Mouse (Mus musculus): Measurements from ENCODE around the gene Spats2l.

The Spats2l gene

DNA sequence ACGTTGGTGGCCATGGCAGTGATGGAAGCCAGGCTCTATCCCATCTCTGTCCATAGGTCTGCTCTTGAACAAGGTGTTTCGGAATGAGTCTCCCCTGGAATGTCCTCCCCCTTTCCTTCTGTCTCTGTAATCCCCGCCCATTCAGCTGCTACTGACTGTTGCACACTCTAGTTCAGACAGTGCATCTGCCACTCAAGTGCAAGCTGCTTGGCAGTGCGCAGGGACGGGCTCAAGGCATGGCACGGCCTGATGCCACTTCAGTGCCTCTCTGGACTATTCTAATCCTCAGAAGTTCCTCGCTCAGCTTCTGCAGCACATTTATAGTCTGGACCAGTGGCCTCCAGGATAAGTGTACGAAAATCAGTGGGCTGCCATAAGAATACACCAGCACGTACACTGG, 52.3 kb downstream of the Spats2l start:
- DNase-seq, result peak; percentile 64 to 69

DNA sequence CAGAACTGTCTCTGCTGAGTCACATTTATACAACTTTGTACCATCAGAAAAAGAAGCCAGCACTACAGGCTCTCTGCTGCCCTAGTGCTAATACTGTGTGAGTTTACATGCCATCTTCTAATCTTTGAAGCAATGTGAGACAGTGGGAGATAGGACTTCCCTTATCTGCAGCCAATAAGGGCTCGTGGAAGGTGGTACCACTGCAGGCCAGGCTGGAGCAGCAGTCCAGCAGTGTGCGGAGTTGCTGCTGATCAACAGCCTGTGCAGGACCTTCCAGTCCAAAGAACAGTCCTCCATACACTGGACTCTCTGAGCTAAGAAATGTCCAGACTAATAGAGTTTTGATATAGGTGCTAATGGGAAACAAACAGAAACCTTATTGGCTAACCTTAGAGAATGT, 59.2 kb downstream of the Spats2l start:
- DNase-seq, result no peak

DNA sequence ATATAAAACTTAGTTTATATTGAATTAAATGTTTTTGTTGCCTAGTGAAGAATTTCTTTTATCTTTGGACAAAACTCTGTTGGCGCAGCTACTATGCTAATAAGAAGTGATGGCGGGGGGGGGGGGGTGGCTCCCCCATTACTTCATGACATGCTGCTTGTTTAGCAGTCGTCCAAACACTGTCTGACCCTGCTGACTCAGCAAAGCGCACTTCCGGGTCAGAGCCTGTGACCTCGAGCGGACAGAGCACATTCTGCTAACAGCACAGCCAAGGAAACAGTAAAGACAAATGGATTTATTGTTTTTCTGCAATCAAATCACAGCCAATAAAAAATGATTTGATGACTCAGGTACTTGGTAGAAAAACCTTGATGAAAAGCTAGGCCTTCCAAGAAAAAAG, 61.2 kb downstream of the Spats2l start:
- DNase-seq, result no peak

DNA sequence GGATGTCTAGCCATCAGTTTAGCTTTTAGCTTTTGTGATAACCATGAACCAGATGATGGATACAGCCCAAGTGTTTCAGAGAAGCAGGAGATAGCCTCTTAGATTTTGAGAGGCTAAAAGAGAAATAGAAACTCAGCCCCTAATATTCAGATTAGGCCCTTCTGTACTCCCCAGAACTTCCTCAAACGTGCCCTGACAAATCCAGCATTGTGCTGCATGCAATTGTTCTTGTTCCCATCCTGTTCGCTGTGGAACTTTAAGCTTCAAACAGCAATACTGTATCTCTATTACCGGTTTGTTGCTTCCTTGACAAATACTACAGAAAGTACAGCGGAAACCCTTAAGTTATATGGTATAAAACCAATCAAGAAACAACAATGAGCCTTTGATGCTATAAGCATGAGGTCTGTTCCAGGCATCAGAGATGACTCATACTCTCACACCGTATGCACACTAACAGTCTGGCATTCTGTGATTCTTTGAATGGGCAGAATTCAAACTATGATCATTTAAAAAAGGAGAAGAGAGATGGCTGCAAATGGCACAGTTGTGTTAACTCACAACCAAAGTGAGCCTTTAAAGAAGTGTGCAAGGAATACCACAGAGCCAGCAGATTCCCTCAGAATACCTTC, 62.8 kb downstream of the Spats2l start:
- no peak for DNase-seq

DNA sequence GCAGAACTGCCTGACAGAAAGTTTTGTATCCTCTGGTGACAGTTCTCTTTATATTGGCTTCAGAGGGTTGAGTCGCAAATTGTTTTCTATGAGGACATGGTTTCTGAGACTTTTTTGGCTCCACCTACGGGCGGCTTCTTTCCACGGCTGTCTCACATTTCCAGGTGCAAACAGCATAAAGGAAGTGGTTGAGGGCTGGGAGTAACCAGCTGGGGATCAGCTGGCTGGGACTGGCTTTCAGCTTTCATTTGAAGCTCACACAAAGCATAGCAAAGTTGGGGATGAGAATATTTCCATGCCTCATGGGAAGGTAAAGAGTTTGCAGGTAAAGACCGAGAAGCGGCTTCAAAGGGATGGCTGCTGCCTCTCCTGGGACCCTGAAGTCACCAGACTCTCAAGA, 65.9 kb downstream of the Spats2l start:
- DNase-seq, result no peak

DNA sequence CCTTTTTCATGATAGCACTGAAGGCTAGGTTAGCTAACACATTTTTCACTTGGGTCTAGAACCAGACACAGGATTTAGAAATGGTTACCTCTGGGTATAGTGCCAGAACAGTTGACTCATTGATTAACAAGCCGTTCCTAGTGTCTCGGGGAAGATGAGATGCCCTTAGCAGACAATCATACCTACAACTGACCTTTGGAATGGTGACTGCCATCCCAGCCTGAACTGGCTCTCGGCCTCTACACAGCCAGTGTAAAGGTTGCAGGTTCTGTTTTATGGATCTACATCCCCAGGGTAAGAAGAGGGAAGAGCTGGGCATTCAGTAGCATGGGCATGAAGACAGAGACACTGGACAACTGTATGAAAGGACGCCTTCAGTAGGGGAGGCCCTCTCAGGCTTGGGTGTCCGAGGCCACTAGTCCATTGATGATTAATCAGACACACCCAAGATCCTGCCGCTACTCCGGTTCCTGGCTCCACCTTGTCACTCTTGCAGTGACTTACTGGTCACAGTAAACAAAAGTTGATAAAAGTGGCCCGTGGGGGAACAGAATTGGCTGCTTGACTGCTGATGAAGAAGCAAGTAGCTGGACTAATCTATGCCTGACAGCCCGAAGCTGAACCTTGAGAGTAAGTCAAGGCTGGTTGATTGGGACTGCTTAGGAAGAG, 71.2 kb downstream of the Spats2l start:
- no peak for DNase-seq

DNA sequence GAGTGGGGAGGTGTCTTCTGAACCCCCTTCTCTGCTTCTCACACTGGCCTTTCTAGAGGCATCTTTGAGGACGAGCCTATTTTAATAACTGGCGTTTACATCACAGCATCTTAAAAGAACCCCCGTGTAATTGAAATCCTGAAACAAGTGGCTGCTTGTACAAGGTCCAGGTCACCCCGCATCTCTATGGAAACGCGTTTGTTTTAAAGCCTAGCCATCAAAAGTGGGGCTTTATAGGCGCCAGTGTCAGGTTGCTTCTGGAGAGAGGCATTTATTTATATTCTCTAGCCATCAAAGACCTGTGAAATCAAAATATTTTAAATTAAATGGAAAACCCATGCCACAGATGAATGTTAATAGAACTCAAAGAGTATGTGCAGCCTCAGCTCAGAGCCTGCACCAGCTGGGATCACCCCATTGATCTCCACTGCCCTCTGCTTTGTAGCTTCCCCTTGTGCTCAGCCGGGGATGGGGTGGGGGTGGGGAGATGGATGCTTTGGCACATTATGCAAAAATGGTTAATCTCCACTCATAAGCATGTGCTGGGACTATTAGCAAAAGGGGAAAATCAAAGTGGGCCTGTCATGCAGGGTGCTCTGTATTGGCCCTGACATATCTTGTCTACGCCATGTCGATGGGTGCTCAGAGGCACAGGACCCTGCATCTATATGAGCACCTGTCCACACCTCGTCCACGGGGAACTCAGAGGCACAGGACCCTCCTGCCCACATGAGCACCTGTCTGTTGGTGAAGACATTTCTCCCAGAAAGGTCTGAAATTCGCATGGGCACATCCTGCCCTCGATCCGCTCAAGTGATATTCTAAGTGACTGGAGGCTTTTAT, 73.1 kb downstream of the Spats2l start:
- no peak for DNase-seq

DNA sequence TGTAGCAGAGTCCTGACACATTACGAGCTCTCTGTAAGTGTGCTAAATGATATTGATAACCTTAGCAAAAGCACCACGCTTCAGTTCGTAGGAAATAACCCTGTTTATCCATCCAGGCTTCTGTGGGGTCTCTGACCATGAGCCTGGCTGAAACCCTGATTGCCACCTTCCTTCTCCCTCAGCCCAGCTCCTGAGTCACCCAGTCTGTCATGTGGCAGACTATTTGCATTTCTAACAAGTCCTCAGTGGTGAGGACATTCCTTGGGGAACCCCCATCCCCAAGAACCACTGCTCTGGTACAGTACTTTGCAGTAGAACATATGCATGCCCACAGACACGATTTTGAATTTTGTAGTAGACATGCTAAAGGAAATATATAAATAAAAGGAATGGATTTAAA, 75.1 kb downstream of the Spats2l start:
- no peak for DNase-seq

DNA sequence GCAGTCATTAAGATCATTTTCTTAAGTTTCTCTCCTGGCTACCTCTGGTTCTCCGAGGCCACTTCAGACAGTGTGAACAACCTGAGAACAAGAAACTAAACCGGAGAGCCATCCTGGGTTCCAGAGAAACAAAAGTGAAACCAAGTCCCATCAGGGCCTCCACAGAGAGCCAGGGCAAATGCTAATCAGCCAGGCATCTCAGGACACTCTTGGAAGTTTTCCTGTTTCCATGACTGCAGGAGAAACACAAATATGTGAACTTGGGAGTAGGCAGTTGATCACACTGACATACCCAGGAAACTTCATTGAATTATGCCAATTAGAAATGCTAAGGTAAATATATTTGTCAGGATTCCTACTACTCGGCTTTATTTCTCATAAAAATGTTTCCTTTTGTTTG, 76.0 kb downstream of the Spats2l start:
- peak; percentile 25 to 26 for DNase-seq

DNA sequence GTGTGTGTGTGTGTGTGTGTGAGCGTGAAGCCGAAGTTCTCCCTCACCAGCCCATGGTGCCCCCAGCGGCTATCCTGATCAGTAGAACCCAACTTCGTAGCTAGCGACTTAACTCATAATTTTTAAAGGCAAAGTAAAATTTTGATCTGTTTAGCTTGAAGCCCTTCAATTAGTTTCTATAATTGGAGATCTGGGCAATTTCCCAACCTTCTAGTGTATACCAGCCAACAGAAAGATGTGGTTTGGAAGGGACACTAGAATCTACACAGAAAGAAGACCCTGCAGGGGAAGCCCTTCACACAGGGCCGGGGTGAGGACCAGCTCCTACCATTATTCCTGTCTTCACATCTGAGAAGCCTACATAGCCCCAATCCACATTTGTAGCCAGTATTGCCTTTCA, 77.9 kb downstream of the Spats2l start:
- no peak for DNase-seq

DNA sequence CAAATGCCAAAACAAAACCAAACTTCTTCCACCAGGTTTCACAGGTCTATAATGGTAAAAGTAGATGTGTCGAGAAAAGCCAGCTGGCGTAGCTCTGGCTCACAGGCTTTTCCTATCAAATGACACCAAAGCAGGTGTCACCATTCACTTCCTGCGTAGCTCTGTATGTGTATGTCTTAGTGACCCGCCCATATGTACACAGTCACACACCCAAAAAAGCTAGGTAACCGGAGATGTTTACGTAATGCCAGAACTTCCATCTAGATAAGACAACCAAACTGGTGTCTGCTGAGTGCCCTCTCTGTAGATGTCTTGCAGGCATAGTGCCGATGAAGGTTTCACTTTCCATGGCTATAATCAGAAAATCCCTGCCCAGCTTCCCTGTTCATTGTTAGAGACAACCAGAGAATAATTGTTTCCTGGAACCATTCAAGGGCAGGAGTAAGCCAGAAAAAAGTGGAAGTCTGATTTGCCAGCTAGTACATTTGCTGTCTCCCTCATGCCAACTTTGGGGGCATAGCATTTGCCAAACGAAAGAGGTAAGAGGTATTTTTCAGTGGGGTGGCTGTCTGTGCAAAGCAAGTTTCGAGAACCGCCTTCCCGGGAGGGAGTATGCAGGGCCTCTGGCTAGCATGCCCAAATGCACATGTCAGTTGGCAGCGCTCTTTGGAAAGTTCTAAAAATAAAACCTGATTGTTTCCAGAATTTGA, 78.8 kb downstream of the Spats2l start:
- DNase-seq, result peak; percentile 32 to 53

DNA sequence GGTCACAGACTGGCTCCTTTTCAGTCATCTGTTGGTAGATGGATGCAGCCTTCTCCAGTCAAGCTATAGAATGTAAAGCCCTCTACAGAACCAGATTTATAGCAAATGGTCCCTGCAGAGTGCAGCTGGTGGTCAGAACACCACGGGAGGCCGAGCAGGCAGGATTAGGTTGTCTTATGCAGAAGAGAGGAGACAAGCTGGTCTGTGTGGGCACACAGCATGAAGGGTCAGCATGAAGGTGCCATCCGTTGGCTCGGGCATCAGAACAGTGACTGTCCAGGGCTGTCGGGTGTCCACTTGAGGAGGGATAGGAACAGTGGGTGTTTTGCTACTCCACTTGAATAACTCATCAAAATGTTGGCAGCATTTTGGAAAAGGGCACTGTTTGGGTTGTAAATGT, 83.8 kb downstream of the Spats2l start:
- peak in 1 of 2 experiments; percentile 55 for DNase-seq

DNA sequence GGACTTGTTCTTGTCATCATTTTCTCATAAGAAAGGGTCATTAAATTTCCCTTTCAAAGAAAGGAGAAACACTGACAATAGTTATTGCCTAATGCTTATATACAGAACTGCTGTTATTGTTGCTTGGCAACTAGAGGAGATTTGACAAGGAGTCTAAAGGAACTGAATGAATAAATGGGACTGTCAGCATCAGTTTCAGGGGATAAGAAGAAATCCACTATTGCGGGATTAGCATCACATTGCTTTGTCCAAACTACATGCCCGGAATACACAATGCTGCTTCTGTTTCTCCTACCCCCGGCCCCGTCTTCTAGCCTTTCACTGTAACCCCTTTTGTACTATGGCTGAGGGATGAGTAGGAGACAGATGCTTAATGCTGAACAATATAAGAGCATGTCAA, 88.1 kb downstream of the Spats2l start:
- DNase-seq, result no peak

DNA sequence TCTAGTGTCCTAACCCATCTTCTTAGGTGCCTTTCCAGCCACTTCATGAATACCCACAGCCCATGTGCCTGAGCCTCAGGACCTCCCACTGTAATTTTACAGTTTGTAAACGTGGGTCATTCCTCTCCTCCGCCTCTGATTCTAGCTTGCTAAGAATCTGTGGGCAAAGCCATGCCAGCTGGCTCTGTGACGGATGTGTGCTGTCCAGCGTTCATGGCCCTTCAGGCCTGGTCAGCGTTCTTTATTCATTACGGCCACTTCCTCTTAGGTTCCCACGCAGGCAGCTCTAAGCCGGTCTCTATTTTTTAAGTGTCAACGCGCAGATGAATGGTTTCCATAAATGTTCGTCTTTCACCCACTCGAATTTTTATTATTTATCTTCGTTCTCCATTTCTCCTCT, 94.7 kb downstream of the Spats2l start:
- DNase-seq, result peak in 1 of 2 experiments; percentile 33

DNA sequence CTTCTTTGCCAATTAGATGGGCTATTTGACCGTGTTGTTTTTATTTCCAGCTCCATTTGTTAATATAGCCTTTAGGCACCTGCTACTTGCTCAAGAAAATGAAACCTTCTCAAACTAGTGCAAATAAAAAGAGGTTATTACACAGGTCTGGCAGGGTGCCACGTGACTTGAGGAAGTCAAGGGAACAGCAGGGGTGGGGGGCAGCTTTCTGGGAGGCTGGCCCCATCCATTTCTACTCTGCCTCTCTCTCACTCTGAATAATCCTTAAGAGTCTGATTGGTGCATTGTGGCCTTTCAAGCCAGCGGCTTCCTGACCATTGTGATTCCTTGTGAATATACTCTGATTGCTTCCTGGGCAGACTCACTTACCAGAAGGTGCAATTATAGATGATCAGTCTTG, 98.0 kb downstream of the Spats2l start:
- DNase-seq, result peak; percentile 39 to 47

DNA sequence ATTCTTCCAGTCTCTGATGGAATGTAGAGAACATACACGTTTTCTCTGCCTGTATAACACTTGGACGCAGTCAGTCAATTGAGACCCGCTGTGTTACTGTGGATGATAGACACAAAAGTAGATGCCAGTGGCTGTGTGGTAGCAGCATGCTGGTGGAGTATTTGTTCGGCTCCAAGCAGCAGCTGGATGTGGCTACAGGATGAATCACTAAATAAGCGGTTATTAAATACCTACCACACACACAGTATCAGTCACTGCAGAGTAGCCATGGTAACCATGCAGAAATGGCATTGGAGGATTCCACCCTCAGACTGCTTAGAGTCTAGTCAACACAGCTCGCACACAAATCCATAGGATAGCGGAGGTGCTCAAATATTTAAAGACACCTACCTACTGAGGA, 100.0 kb downstream of the Spats2l start:
- DNase-seq, result no peak

DNA sequence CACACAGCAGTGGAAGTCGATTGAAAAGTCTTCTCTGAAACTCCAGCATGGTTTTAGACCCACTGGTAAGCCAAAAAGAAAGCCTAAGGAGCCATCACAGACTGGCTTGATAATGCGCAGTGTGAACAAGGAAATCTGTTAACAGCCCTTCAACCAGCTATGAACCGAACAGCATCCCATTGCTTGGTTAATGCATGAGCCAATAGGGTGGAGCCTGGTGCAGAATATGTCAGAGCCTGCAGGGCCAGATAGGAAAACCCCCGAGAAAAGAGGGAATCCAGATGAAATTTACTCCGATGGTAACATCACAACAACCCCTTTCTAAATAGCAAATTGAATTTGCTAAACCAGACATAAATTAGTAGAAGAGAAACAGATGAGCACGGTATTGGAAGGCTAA, 101.1 kb downstream of the Spats2l start:
- DNase-seq, result peak; percentile 56 to 58

DNA sequence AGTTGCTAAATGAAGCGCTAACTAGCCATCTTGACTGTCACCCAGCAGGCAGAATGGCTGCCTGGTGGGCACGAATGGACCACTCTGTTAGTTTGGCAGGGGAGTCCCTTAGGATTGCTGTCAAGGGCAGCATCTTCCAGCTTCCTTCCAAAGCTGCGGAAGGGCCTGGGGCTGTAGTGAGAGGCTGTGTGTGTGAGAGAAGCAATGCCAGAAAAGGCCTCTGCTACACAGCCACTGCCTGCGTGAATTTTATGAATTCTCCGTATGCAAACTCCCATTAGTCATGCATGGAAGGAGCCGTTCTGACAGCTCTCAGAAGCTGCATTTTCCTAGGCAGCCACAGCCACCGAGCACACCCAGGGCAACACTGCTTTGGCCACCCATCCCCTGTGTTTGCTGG, 101.5 kb downstream of the Spats2l start:
- peak; percentile 77 to 79 for DNase-seq

DNA sequence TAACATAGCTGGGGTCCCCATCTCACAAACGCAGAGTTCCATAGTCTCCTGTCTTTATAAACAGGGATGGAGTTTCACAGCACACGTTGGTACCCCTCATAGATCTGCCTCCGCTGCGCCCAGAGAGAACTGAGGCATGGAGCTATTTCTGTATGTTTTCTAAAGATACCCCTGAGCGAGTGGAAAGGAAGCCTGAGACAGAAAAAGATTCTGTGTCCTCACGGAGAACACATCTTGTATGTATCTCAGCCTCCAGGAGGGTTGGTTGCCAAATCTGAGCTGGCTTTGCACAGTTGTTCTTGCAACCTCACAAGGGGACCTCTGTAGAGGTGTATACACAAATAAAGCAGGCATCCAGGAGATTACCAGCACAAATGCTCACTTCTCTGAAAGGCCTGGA, 105.0 kb downstream of the Spats2l start:
- DNase-seq, result no peak

DNA sequence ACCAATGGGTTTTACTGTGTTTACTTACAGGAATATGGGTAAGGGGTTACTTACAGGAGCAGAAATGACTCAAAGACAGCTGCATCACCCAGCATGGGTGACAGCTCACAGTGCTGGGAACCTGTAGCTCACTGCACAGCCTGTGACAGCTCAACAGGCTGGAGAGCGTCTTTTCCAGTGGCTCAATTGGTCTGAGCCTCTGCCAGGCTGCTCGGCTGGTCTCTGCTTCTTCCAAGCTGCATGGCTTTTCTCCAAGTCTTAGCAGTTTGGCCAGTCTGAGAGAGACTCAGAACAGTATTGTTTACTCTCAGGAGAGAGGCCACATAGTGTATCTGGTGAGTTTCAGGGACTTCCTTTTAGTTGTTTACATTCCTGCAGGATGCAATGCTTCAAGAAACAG, 110.9 kb downstream of the Spats2l start:
- peak; percentile 63 to 75 for DNase-seq

DNA sequence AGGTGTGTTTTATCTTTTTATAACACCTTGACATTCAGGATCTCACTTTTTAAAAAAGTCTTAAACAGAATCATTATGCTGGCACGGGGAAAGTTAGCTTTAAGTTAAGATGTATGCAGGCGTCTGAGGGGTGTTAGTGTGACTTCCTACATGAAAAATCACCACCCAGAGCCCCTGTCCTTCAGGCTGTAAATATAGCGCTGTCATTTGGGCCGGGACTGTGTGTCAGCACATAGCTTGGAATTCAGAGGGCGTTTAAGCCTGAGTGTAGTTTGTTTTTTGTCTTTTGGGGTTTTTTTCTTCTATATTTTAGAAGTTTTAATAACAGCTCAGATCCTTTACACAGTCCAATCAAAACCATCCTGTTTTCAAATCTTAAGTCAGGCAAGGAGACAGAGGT, 115.8 kb downstream of the Spats2l start:
- no peak for DNase-seq

DNA sequence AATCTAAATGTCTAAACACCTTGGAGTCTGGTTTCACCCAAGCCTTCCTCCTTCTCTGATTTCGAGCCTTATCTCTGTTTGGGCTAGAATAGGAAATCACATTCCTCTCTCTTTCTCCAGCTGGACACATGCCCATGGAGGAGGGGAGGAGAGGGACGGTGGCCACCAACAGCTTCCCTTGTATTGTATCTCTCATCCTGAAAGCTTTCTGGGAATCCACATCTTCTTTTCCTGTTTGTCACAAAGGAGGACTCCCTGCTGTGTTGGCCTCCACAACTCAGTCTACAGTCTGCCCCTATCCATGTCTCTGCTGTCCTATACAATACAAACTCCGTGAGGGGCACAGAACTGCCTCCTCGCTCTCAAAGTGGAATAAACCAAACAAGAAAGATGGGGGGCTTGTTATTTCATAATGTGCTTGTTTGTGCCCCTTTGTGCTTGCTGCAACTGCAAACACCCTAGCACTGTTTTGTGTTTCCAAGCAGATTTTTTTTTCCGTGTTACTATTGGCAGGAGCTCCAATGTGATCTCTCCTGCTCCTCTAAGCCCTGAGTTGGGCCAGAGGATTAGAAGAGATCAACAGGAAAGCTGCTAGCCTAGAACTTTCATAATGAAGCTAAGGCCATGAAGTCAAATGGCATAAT, 116.4 kb downstream of the Spats2l start:
- DNase-seq, result peak; percentile 54 to 57

DNA sequence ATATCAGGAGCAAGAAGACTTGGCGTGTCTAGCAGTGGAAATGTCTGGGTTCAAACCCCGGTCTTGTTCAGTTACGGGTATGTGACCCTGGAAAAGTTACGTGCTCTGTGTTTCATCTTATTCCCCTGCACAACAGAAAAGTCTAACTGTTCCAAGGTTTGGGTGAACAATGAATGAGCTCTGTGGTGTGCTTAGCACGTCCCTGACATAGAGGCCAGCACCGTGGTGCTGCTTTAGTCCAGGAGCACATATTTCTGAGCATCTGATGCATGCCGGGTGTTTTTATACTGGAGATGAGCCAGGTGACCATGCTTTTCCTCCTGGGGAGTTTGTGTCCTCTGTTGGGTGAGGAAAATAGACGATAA, 116.9 kb downstream of the Spats2l start:
- peak in 1 of 2 experiments; percentile 18 for DNase-seq

All from cerebellum, postnatal 10 days (tissue).